Mouse (Mus musculus) embryonic fibroblast, embryonic 13.5 days (primary cell): ENCODE results near the gene Spaca3.

Experiments used
- CTCF ChIP-seq: IDR thresholded peaks from 2 replicates; pipeline ENCODE4 v1.5.1; 2011; ENCODE audit warnings: mild to moderate bottlenecking, control low read depth, low read length, moderate library complexity, borderline replicate concordance; ENCODE audit not compliant: insufficient read depth
- POLR2A ChIP-seq: IDR thresholded peaks from 2 replicates; pipeline ENCODE4 v1.6.1; 2011; ENCODE audit warnings: low read depth, mild to moderate bottlenecking, control low read depth, low read length, moderate library complexity

DNA sequence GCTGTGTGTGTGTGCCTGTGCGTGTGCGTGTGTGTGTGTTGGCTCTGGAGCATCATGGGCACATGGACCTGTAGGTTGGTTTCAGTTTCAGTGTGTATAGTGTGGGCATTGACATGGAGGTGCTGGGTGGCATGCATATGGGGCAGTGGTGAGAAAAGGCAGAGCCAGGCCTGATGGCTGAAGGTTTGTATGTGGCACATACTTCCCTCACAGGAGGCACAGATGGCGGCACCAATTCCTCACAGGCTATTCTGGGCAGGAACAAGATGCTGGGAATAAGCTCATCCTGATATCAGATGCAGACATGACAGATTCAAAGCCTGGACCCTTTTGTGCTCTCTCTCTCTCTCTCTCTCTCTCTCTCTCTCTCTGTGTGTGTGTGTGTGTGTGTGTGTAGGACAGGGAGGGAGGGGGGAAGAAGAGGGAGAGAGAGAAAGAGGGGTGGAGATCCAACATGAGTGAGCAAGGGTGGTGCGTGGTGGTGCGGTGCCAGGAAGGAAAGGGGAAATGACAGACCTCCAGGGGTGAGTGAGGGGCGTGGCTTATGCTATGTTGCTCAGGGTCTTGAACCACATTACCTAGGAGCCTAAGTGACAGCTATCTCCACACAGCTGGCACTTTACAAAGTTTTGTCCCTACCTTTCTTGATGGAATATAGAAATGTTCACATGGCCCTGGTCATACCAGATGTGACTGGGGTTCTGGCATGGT, 26.5 kb downstream of the Spaca3 start:
- TF ChIP-seq CTCF: no peak
- TF ChIP-seq POLR2A: no peak
